Mouse (Mus musculus): ENCODE results near the gene Ifnz. TPM values are rescaled to one million over a fixed set of nuclear protein-coding genes. Genes with fewer than 3 reads are reported as not detected.
"Not testable (repeated sequence)": the region's sequence is repeated elsewhere in the genome, so short reads cannot be mapped to it uniquely, and the experiment has no call there.

Ifnz gene
- polyA plus RNA-seq, 1 experiment from 2014 or later: not detected

GRCm38 (mm10) chr4:88802954-88803353, 21.0 kb downstream of the Ifnz start, which contains the start of gene Gm13287:
Gene Gm13287, plus strand, starts transcription at chr4:88803254.
- H3K9me3 ChIP-seq (replicated peaks; ENCODE audit: control insufficient read depth, low read length); H3K27me3 ChIP-seq (ENCODE audit: control insufficient read depth, insufficient read depth, low read length); H3K27ac ChIP-seq (ENCODE audit: low read length); ATAC-seq (replicated peaks; ENCODE audit: extremely low read depth, insufficient read depth, low FRiP score); H3K9ac ChIP-seq (ENCODE audit: low read length); H3K36me3 ChIP-seq (ENCODE audit: control insufficient read depth, insufficient read depth); H3K4me3 ChIP-seq (ENCODE audit: low read length); H3K4me2 ChIP-seq (ENCODE audit: low read depth, low read length); H3K4me1 ChIP-seq (ENCODE audit: control insufficient read depth, insufficient read depth, low read length): not testable (repeated sequence)
- no CpG with 5 or more reads among the region's 29 CpGs for WGBS

GRCm38 (mm10) chr4:88805231-88805630, 23.3 kb downstream of the Ifnz start, which contains the start of gene Gm13288:
Gene Gm13288, plus strand, starts transcription at chr4:88805531.
- no CpG with 5 or more reads among the region's 8 CpGs for WGBS

GRCm38 (mm10) chr4:88805761-88806160, 23.8 kb downstream of the Ifnz start:
- H3K27ac ChIP-seq (ENCODE audit: low read length); ATAC-seq (replicated peaks; ENCODE audit: extremely low read depth, insufficient read depth, low FRiP score); H3K27me3 ChIP-seq (ENCODE audit: control insufficient read depth, insufficient read depth, low read length); H3K36me3 ChIP-seq (ENCODE audit: control insufficient read depth, insufficient read depth); H3K9ac ChIP-seq (ENCODE audit: low read length); H3K4me2 ChIP-seq (ENCODE audit: low read depth, low read length); H3K9me3 ChIP-seq (replicated peaks; ENCODE audit: control insufficient read depth, low read length); H3K4me1 ChIP-seq (ENCODE audit: control insufficient read depth, insufficient read depth, low read length): not testable (repeated sequence)
- WGBS: 0% methylated on average over 9 of the region's 34 CpGs
- H3K4me3 ChIP-seq (ENCODE audit: low read length): peak overlapping the region; percentile 34

More at GRCm38 (mm10) chr4:88805231-88805630, 23.3 kb downstream of the Ifnz start, which contains the start of gene Gm13288:
- peak within 1 kb of the TSS; percentile 34 for H3K4me3 ChIP-seq (ENCODE audit: low read length)
- not testable (repeated sequence) for H3K9ac ChIP-seq (ENCODE audit: low read length); H3K27ac ChIP-seq (ENCODE audit: low read length); H3K9me3 ChIP-seq (replicated peaks; ENCODE audit: control insufficient read depth, low read length); H3K4me2 ChIP-seq (ENCODE audit: low read depth, low read length); H3K36me3 ChIP-seq (ENCODE audit: control insufficient read depth, insufficient read depth); ATAC-seq (replicated peaks; ENCODE audit: extremely low read depth, insufficient read depth, low FRiP score); H3K27me3 ChIP-seq (ENCODE audit: control insufficient read depth, insufficient read depth, low read length); H3K4me1 ChIP-seq (ENCODE audit: control insufficient read depth, insufficient read depth, low read length)

DNA sequence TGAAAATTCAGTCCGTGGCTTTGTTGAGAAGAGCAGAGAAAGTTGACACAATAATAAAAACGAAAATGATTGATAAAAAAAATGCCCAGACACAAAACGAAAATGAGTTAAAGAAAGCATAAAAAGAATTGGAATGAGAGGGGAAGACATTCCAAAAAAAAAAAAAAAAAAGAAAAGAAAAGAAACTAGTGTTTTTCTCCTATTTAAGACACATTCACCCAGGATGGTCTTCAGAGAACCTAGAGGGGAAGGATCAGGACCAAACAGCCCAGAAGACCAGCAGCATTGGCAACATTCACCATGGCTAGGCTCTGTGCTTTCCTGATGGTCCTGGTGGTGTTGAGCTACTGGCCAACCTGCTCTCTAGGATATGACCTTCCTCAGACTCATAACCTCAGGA, 34.0 kb downstream of the Ifnz start, which contains the start of gene Ifna7:
TSS of gene Ifna7 (plus strand) at position 301 of the 400 bp plus-strand sequence.
- ATAC-seq (replicated peaks; ENCODE audit: extremely low read depth, insufficient read depth, low FRiP score): no peak
- no peak within 1 kb of the TSS for H3K4me3 ChIP-seq (ENCODE audit: low read length)
- H3K36me3 ChIP-seq (ENCODE audit: control insufficient read depth, insufficient read depth): no peaks in the 10 kb centered on the region
- H3K4me2 ChIP-seq (ENCODE audit: low read depth, low read length): no peak within 1 kb of the TSS
- no peak within 1 kb of the TSS for H3K27ac ChIP-seq (ENCODE audit: low read length)
- no peak within 1 kb of the TSS for H3K9ac ChIP-seq (ENCODE audit: low read length)
- no peaks in the 10 kb centered on the region for H3K4me1 ChIP-seq (ENCODE audit: control insufficient read depth, insufficient read depth, low read length)
- no peaks in the 10 kb centered on the region for H3K27me3 ChIP-seq (ENCODE audit: control insufficient read depth, insufficient read depth, low read length)
- 54% methylated on average over 3 of the region's 3 CpGs for WGBS
- no peaks in the 10 kb centered on the region for H3K9me3 ChIP-seq (replicated peaks; ENCODE audit: control insufficient read depth, low read length)

GRCm38 (mm10) chr4:88819659-88820058, 37.7 kb downstream of the Ifnz start, which contains the start of gene Ifna11:
Gene Ifna11, plus strand, starts transcription at chr4:88819959.
- Histone ChIP-seq H3K4me3 (ENCODE audit: low read length) (no peak within 1 kb of the TSS), H3K9ac (ENCODE audit: low read length) (no peak within 1 kb of the TSS)
- 60% methylated on average over 1 of the region's 1 CpGs for WGBS

GRCm38 (mm10) chr4:88822995-88823394, 41.1 kb downstream of the Ifnz start:
- no peaks in the 10 kb centered on the region for H3K9me3 ChIP-seq (replicated peaks; ENCODE audit: control insufficient read depth, low read length)
- WGBS: 21% methylated on average over 4 of the region's 4 CpGs
- no peak overlapping the region for H3K4me2 ChIP-seq (ENCODE audit: low read depth, low read length)
- no peak overlapping the region for H3K4me3 ChIP-seq (ENCODE audit: low read length)
- no peaks in the 10 kb centered on the region for H3K4me1 ChIP-seq (ENCODE audit: control insufficient read depth, insufficient read depth, low read length)
- H3K27me3 ChIP-seq (ENCODE audit: control insufficient read depth, insufficient read depth, low read length): no peaks in the 10 kb centered on the region
- no peak for ATAC-seq (replicated peaks; ENCODE audit: extremely low read depth, insufficient read depth, low FRiP score)
- no peak overlapping the region for H3K9ac ChIP-seq (ENCODE audit: low read length)
- H3K27ac ChIP-seq (ENCODE audit: low read length): no peak overlapping the region
- no peaks in the 10 kb centered on the region for H3K36me3 ChIP-seq (ENCODE audit: control insufficient read depth, insufficient read depth)

More at GRCm38 (mm10) chr4:88819659-88820058, 37.7 kb downstream of the Ifnz start, which contains the start of gene Ifna11:
- Histone ChIP-seq H3K36me3 (ENCODE audit: control insufficient read depth, insufficient read depth) (no peaks in the 10 kb centered on the region), H3K4me1 (ENCODE audit: control insufficient read depth, insufficient read depth, low read length) (no peaks in the 10 kb centered on the region), H3K9me3 (replicated peaks; ENCODE audit: control insufficient read depth, low read length) (no peaks in the 10 kb centered on the region), H3K4me2 (ENCODE audit: low read depth, low read length) (no peak within 1 kb of the TSS), H3K27ac (ENCODE audit: low read length) (no peak within 1 kb of the TSS), H3K27me3 (ENCODE audit: control insufficient read depth, insufficient read depth, low read length) (no peaks in the 10 kb centered on the region)
- no peak for ATAC-seq (replicated peaks; ENCODE audit: extremely low read depth, insufficient read depth, low FRiP score)

GRCm38 (mm10) chr4:88827116-88827515, 45.2 kb downstream of the Ifnz start, which contains the start of gene Ifna6:
Gene Ifna6, plus strand, starts transcription at chr4:88827416.
- not testable (repeated sequence) for H3K9ac ChIP-seq (ENCODE audit: low read length); H3K4me1 ChIP-seq (ENCODE audit: control insufficient read depth, insufficient read depth, low read length); ATAC-seq (replicated peaks; ENCODE audit: extremely low read depth, insufficient read depth, low FRiP score); H3K27ac ChIP-seq (ENCODE audit: low read length); H3K9me3 ChIP-seq (replicated peaks; ENCODE audit: control insufficient read depth, low read length); H3K4me2 ChIP-seq (ENCODE audit: low read depth, low read length); H3K4me3 ChIP-seq (ENCODE audit: low read length); H3K27me3 ChIP-seq (ENCODE audit: control insufficient read depth, insufficient read depth, low read length); H3K36me3 ChIP-seq (ENCODE audit: control insufficient read depth, insufficient read depth)

GRCm38 (mm10) chr4:88830523-88830922, 48.6 kb downstream of the Ifnz start:
- H3K36me3 ChIP-seq (ENCODE audit: control insufficient read depth, insufficient read depth): no peaks in the 10 kb centered on the region
- no peak overlapping the region for H3K4me2 ChIP-seq (ENCODE audit: low read depth, low read length)
- H3K9me3 ChIP-seq (replicated peaks; ENCODE audit: control insufficient read depth, low read length): no peaks in the 10 kb centered on the region
- WGBS: 15% methylated on average over 4 of the region's 4 CpGs
- no peak overlapping the region for H3K9ac ChIP-seq (ENCODE audit: low read length)
- no peak overlapping the region for H3K4me3 ChIP-seq (ENCODE audit: low read length)
- no peaks in the 10 kb centered on the region for H3K27me3 ChIP-seq (ENCODE audit: control insufficient read depth, insufficient read depth, low read length)
- no peaks in the 10 kb centered on the region for H3K4me1 ChIP-seq (ENCODE audit: control insufficient read depth, insufficient read depth, low read length)
- no peak for ATAC-seq (replicated peaks; ENCODE audit: extremely low read depth, insufficient read depth, low FRiP score)
- H3K27ac ChIP-seq (ENCODE audit: low read length): no peak overlapping the region
